Mouse (Mus musculus) MEL (cell line): ENCODE results near the gene Ninl. TPM values are rescaled to one million over a fixed set of nuclear protein-coding genes. Genes with fewer than 3 reads are reported as not detected.
"Not testable (repeated sequence)": the region's sequence is repeated elsewhere in the genome, so short reads cannot be mapped to it uniquely, and the experiment has no call there.

Experiments
- DNase-seq: peaks from one replicate; pipeline ENCODE4 v3.0.0; 2011; ENCODE audit warnings: low read depth, low spot score
- H3K27ac ChIP-seq: 2 replicates; pipeline ENCODE4 v1.5.1; 2012; ENCODE audit warnings: low read depth, mild to moderate bottlenecking, control low read depth, low read length, moderate library complexity; ENCODE audit not compliant: control insufficient read depth
- H3K27me3 ChIP-seq, 2 experiments: fragments of 150-350 bp in 1 of 2; sonication (generic) in 1 of 2; 2 replicates each; pipeline ENCODE4 v1.6.1; 2012; ENCODE audit warnings: low read length in 2 of 2, mild to moderate bottlenecking in 2 of 2, improper control_type of control experiment in 1 of 2, moderate library complexity in 1 of 2; ENCODE audit not compliant: insufficient read depth in 2 of 2, control insufficient read depth in 1 of 2
- H3K36me3 ChIP-seq, 2 experiments: 2 replicates each; pipeline ENCODE4 v1.6.1; 2012 to 2014; ENCODE audit warnings: low read length in 2 of 2, improper control_type of control experiment in 1 of 2, inconsistent platforms in 1 of 2, mild to moderate bottlenecking in 1 of 2; ENCODE audit not compliant: insufficient read depth in 2 of 2, control insufficient read depth in 1 of 2
- H3K4me1 ChIP-seq, 2 experiments: fragments of 150-350 bp in 1 of 2; sonication (generic) in 1 of 2; 2 replicates each; pipeline ENCODE4 v1.6.1; 2012; ENCODE audit warnings: low read length in 2 of 2, improper control_type of control experiment in 1 of 2, mild to moderate bottlenecking in 1 of 2; ENCODE audit not compliant: insufficient read depth in 2 of 2, control insufficient read depth in 1 of 2
- H3K4me3 ChIP-seq, 2 experiments: fragments of 150-350 bp in 1 of 2; sonication (generic) in 1 of 2; 2 replicates each; pipeline ENCODE4 v1.5.1; 2012; ENCODE audit warnings: low read depth in 2 of 2, low read length in 2 of 2, mild to moderate bottlenecking in 2 of 2, moderate library complexity in 2 of 2, control low read depth in 1 of 2, improper control_type of control experiment in 1 of 2; ENCODE audit not compliant: control insufficient read depth in 1 of 2, insufficient read depth in 1 of 2
- H3K79me2 ChIP-seq: 2 replicates; pipeline ENCODE4 v1.6.1; 2012; ENCODE audit warnings: mild to moderate bottlenecking, low read length, moderate library complexity; ENCODE audit not compliant: control insufficient read depth, poor library complexity, insufficient read depth
- H3K9ac ChIP-seq: 2 replicates; pipeline ENCODE4 v1.6.1; 2012; ENCODE audit warnings: low read depth, mild to moderate bottlenecking, control low read depth, low read length, moderate library complexity; ENCODE audit not compliant: control insufficient read depth, poor library complexity, severe bottlenecking
- H3K9me3 ChIP-seq: fragments of 150-350 bp; sonication (generic); replicated peaks from 2 replicates; pipeline ENCODE4 v1.6.1; 2012; ENCODE audit warnings: mild to moderate bottlenecking, low read length, improper control_type of control experiment, moderate library complexity; ENCODE audit not compliant: insufficient read depth
- BHLHE40 ChIP-seq: IDR thresholded peaks from 2 replicates; pipeline ENCODE4 v1.6.1; 2012; ENCODE audit warnings: low read depth, mild to moderate bottlenecking, inconsistent platforms, low read length, improper control_type of control experiment, borderline replicate concordance
- CHD1 ChIP-seq: IDR thresholded peaks from 2 replicates; pipeline ENCODE4 v1.6.1; 2012; ENCODE audit warnings: low read depth, mild to moderate bottlenecking, inconsistent platforms, low read length, improper control_type of control experiment
- EP300 ChIP-seq, 2 experiments: IDR thresholded peaks; 2 replicates each; pipeline ENCODE4 v1.6.1; 2011; ENCODE audit warnings: improper control_type of control experiment in 2 of 2, low read length in 2 of 2, low read depth in 1 of 2, mild to moderate bottlenecking in 1 of 2
- JUND ChIP-seq: IDR thresholded peaks from 2 replicates; pipeline ENCODE4 v1.6.1; 2011; ENCODE audit warnings: low read depth, mild to moderate bottlenecking, improper control_type of control experiment, low read length
- KAT2A ChIP-seq: conservative IDR thresholded peaks from 2 replicates; pipeline ENCODE4 v1.6.1; 2012; ENCODE audit warnings: low read depth, low read length, improper control_type of control experiment, inconsistent platforms
- MYC ChIP-seq: IDR thresholded peaks from 2 replicates; pipeline ENCODE4 v1.6.1; 2011; ENCODE audit warnings: low read depth, mild to moderate bottlenecking, low read length, improper control_type of control experiment, moderate library complexity
- POLR2A ChIP-seq, 2 experiments: IDR thresholded peaks; 2 replicates each; pipeline ENCODE4 v1.6.1; 2011 to 2012; ENCODE audit warnings: low read length in 2 of 2, mild to moderate bottlenecking in 2 of 2, control low read depth in 1 of 2, improper control_type of control experiment in 1 of 2, low read depth in 1 of 2, moderate library complexity in 1 of 2; ENCODE audit not compliant: control insufficient read depth in 1 of 2, insufficient read depth in 1 of 2, poor library complexity in 1 of 2
- POLR2AphosphoS2 ChIP-seq: IDR thresholded peaks from 2 replicates; pipeline ENCODE4 v1.6.1; 2011; ENCODE audit warnings: low read length, improper control_type of control experiment
- POLR2AphosphoS5 ChIP-seq: IDR thresholded peaks from 2 replicates; pipeline ENCODE4 v1.6.1; 2012; ENCODE audit warnings: low read depth, borderline replicate concordance, mild to moderate bottlenecking, inconsistent platforms, low read length, moderate library complexity, mixed read lengths
- RCOR1 ChIP-seq: IDR thresholded peaks from 2 replicates; pipeline ENCODE4 v1.6.1; 2012; ENCODE audit warnings: low read depth, mild to moderate bottlenecking, inconsistent platforms, low read length, improper control_type of control experiment
- TAL1 ChIP-seq: IDR thresholded peaks from 2 replicates; pipeline ENCODE4 v1.6.1; 2012; ENCODE audit warnings: mild to moderate bottlenecking, inconsistent platforms, low read length, moderate library complexity, mixed read lengths
- TBP ChIP-seq: IDR thresholded peaks from 2 replicates; pipeline ENCODE4 v1.8.0; 2011; ENCODE audit warnings: low read depth, low read length, improper control_type of control experiment
- UBTF ChIP-seq: IDR thresholded peaks from 2 replicates; pipeline ENCODE4 v1.6.1; 2012; ENCODE audit warnings: low read depth, mild to moderate bottlenecking, inconsistent platforms, low read length, improper control_type of control experiment, moderate library complexity, borderline replicate concordance; ENCODE audit not compliant: insufficient read depth
- ZNF384 ChIP-seq: IDR thresholded peaks from 2 replicates; pipeline ENCODE4 v1.6.1; 2012; ENCODE audit warnings: low read depth, mild to moderate bottlenecking, inconsistent platforms, low read length, improper control_type of control experiment
- polyA plus RNA-seq, 2 experiments: library from polyadenylated mRNA; stranded (reverse) in 1 of 2; unstranded in 1 of 2; fragments of >175 nt in 1 of 2; fragments of >200 nt in 1 of 2; gene quantifications; 2 replicates each; pipeline versions ENCODE4 v1.2.1 to v1.2.4; 2012; ENCODE audit warnings: low replicate concordance in 2 of 2, low read depth in 1 of 2; ENCODE audit not compliant: insufficient read length in 2 of 2, insufficient read depth in 1 of 2, missing spikeins in 1 of 2
- total RNA-seq: library from RNA; depleted of rRNA; stranded (reverse); fragments of 300-350 nt; gene quantifications from 2 replicates; pipeline ENCODE4 v1.2.3, GENCODE M21; 2012

The Ninl gene
- total and polyA plus RNA-seq, 3 experiments, result 9.8 to 16.8 TPM; not detected in 1

GRCm38 (mm10) chr2:150909429-150910039 is 129.6 kb downstream of the Ninl start (continued):
- TF ChIP-seq UBTF, result no peak
- TF ChIP-seq KAT2A, result peak; percentile 52; the same call in 1 of the 2 replicates

- Histone ChIP-seq H3K9ac (peak overlapping the region; percentile 81), H3K27ac (peak overlapping the region; percentile 64), H3K4me3 (peak overlapping the region; percentile 41 to 91), H3K36me3 (peaks cover 0 to 11% of the 10 kb centered on the region in 2 experiments; a peak in 2 of 4 replicates), H3K79me2 (peaks cover 13% of the 10 kb centered on the region)
- DNase-seq, H3K9me3 ChIP-seq, H3K4me1 ChIP-seq, H3K27me3 ChIP-seq: not testable (repeated sequence)
- TF ChIP-seq MYC (peak; percentile 35), CHD1 (0 out of 2 replicates have a peak, but pooled peaks have one; percentile 28), ZNF384 (0 out of 2 replicates have a peak, but pooled peaks have one; percentile 20)
- TF ChIP-seq, all 39 proteins: peak for 3; not testable (repeated sequence) for 36
Measured at GRCm38 (mm10) chr2:150908881-150909280, 130.3 kb downstream of the Ninl start.

- H3K79me2 ChIP-seq, result peaks cover 12% of the 10 kb centered on the region
- peak within 1 kb of the TSS; percentile 98 for H3K9ac ChIP-seq
- H3K36me3 ChIP-seq, result peaks cover 0 to 10% of the 10 kb centered on the region in 2 experiments; a peak in 2 of 4 replicates
- H3K4me1 ChIP-seq, result peaks cover 2 to 4% of the 10 kb centered on the region in 2 experiments; a peak in 2 of 4 replicates
- H3K9me3 ChIP-seq, result no peaks in the 10 kb centered on the region
- peak within 1 kb of the TSS; percentile 95 to 98 for H3K4me3 ChIP-seq
- TF ChIP-seq JUND, result no peak
- TF ChIP-seq TBP, result no peak
- TF ChIP-seq POLR2AphosphoS2, result no peak
- TF ChIP-seq POLR2AphosphoS5, result peak; percentile 76; the same call in 1 of the 2 replicates
- no peak for TF ChIP-seq BHLHE40
- 0 out of 2 replicates have a peak, but pooled peaks have one; percentile 38 for TF ChIP-seq CHD1
- 0 out of 2 replicates have a peak, but pooled peaks have one; percentile 18 for TF ChIP-seq RCOR1
- TF ChIP-seq EP300 (IDR thresholded peaks at IDR 0.05; ENCODE audit: low read depth in 1 of 2, low read length in 2 of 2), result no peak
- no peak for TF ChIP-seq POLR2A (IDR thresholded peaks at IDR 0.05; ENCODE audit: control insufficient read depth in 1 of 2, insufficient read depth in 1 of 2, low read depth in 1 of 2, low read length in 2 of 2, poor library complexity in 1 of 2)
- no peak for TF ChIP-seq TAL1
- TF ChIP-seq KAT2A, result no peak
- H3K27me3 ChIP-seq, result no peaks in the 10 kb centered on the region
- DNase-seq, result no peak
- peak within 1 kb of the TSS; percentile 96 for H3K27ac ChIP-seq
Measured at GRCm38 (mm10) chr2:150904936-150905450, 134.2 kb downstream of the Ninl start, which contains the start of gene Gins1. Gins1 (plus strand) TSS chr2:150905400.
